Mouse (Mus musculus) heart, postnatal 25 days (tissue): ENCODE data around the gene Ncapd3. TPM values are rescaled to one million over a fixed set of nuclear protein-coding genes. Genes with fewer than 3 reads are reported as not detected.

Source experiments
- DNase-seq: peaks from one replicate; pipeline ENCODE4 v3.0.0; 2022; ENCODE audit warnings: low spot score
- intact Hi-C: fragments of 180-260 bp; cut with DNase I; formaldehyde crosslinking; loops from one replicate; pipeline ENCODE4 v1.15.1; 2025
- total RNA-seq, 2 experiments: library from RNA; stranded (reverse); gene quantifications; 2 replicates each; pipeline ENCODE4 v1.2.3; 2021

Gene Ncapd3
- total RNA-seq, 2 experiments from 2014 or later = 11.4 to 12.0 TPM

DNA sequence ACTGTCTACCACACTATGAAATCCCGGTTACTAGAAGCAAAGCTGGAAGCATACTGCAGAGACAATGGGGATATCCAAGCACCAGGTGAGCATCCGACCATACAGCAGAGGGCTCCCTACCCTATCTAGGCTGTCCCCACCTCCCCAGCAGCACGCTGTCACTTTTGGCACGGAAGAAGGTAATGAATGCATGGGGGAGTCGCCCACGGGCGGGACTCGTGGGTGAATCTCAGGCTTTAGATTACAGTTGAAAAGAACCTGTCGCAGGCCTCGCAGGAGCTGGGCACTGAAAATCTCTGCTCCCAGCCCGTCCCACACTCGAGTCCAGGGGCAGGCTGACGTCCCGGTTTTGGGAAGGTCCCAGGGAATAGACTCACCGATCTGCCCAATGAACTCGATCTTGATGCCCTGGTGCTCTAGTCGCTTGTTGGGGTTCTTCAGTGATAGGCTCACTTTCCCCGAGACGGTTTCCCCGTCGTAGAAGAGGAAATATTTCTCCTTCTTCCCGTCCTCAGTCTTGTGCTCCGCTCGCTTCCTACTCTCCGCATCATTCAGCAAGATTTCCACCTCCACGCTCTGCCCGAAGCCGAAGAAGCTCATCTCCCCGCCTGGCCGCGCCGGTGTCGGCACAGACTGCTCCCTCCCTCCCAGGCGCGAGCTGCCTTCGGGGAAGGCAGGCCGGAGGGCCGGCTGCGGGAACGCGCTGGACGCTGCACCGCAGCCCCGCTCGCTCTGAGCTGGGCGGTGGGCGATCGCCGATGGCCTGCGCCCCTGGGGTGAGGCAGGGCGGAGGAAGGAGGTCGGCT lies 750 bp upstream of the Ncapd3 start:
- intact Hi-C loops = loop anchor here (2.0 kb wide), 1 partner anchor 30 kb away; the partner anchor contains the start of genes Acad8 and Thyn1
- DNase-seq = peak; percentile 4

DNA sequence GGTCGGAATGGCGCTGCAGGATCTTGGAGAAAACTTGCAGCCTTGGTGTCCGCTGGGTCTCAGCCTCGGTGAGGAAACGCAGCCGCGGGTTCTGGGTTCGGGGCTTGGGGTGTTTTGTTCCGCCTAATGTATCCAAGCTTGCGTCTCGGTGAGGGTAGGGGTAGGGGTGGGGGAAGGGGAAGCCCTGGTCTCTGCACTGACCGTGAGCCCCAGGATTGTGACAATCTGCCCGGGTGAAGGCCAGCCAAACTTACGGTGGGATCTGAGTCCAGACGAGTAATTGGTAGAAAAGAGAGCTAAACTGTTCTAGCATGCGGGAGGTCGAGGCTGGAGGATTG lies 757 bp downstream of the Ncapd3 start:
- DNase-seq = no peak
- intact Hi-C loops = no loop called here

- intact Hi-C loops = no loop called here
These were observed 13.9 kb downstream of the Ncapd3 start for GRCm38 (mm10) chr9:27043892-27044291.

DNA sequence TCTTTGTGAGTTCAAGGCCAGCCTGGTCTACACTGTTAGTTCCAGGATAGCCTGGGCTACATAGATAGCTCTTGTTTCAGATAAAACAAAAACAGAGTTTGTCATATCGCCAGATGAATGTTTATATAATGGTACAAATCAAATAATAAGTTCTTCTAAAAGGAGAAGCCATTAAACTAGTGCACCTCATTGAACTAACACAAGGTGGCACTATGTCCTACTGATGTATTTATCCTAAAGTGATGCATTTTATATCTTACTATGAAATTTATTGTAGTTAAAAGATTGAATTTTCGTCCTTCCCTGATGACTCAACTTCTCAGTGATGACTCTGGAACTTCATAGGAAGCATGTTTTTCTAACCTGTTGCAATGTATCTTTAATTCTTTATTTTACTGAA lies 19.5 kb downstream of the Ncapd3 start:
- intact Hi-C loops = no loop called here
- no peak for DNase-seq

More at GRCm38 (mm10) chr9:27043892-27044291, 13.9 kb downstream of the Ncapd3 start:
- DNase-seq = no peak

DNA sequence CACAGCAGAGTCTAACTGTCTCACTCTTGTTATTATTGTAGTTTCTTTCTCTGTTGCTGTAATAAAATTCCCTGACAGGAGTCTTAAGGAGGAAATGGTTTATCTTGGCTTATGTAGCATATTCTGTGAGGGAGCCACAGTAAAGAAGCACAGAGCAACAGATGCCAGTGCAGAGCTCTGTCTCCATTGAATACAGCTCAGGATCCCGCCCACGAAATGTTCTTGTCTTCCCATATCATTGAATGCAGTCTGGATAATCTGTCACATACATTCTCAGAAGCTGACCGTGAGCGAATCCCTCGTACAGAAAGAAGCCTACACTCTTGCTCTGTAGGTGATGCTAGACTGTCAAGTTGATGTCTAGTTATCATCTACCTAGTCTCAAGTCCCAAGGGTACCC lies 28.4 kb downstream of the Ncapd3 start:
- intact Hi-C loops = no loop called here
- no peak for DNase-seq

DNA sequence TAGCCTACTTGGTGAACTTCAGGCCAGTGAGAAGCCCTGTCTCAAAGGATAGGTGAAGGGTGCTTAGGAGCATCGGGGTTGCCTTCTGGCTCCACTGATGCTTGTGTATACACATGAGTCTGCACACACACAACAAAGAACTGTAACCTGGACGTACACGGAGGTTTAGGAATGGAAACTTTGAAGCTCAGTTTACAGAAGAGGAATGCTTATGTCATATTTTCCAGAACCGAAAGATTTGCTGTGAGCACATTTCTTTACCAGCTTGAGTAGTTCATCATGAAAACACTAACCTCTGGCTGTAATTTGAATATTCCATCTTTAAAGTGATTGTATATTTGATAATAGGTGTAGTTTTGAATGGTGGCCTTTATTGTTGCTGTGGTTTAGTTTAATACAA lies 40.9 kb downstream of the Ncapd3 start:
- DNase-seq = no peak
- intact Hi-C loops = loop anchor here (5.0 to 10.0 kb wide), 2 partner anchors 214 to 256 kb away; no protein-coding TSS in a partner anchor

DNA sequence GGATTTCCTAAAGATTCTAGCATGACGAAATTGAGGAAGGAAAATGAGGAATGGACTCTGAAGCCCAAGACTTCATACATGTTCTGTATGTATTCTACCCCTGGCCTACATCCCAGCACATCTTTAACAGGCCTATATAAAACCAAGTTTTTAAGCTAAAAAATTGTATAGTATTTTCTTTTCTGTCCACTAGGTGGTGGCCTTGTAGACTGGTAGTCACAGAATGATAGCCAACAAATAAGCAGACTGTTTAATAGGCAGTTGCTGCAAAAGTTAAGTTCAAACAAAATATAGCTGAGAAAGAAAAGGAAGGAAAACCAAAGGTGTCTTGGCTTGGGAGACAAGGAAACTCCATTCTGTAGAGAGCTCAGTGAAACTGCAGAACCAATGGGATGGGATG lies 44.7 kb downstream of the Ncapd3 start:
- DNase-seq = no peak
- intact Hi-C loops = loop anchor here (5.0 to 10.0 kb wide), 2 partner anchors 210 to 253 kb away; no protein-coding TSS in a partner anchor

DNA sequence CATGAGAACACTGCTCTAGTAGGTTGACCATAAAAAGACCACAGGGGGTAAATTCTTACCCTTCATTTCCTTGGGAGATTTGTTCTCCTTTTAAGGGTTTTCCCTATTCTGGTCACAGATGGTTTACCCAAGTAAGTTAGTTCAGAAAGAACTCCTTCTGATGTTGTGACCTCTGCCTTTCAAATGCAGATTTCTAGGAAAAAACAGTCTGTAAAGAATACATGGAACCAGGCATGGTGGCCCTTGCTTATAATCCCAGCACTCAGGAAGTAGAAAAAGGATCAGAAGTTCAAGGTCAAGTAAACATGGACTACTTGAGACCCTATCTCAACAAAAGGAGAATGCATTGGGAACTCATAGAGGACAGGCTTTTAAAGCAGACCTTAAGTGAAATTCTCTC lies 45.8 kb downstream of the Ncapd3 start:
- no peak for DNase-seq
- intact Hi-C loops = loop anchor here (10.0 kb wide), 1 partner anchor 209 kb away; no protein-coding TSS in a partner anchor

DNA sequence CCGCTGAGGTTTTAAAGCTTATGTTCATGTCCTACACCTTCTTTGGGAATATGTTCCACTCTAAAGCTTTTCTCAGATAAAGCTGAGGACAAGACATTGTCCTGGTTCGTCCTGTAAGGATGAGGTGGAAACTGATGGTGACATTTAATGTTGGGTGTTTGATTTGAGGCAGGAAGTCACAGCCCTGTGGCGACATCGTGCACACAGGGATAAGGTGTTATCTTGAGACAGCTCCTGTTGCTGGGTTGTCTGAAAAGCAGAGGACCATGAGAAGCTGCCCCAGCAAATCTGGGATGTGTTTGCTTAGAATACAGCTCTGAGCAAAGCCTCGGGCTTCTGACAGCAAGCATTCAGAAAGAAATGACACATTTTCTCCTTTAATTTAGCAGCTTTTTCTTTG lies 56.3 kb downstream of the Ncapd3 start:
- intact Hi-C loops = no loop called here
- no peak for DNase-seq

GRCm38 (mm10) chr9:27087402-27087801 lies 57.4 kb downstream of the Ncapd3 start:
- intact Hi-C loops = no loop called here
- DNase-seq = no peak

DNA sequence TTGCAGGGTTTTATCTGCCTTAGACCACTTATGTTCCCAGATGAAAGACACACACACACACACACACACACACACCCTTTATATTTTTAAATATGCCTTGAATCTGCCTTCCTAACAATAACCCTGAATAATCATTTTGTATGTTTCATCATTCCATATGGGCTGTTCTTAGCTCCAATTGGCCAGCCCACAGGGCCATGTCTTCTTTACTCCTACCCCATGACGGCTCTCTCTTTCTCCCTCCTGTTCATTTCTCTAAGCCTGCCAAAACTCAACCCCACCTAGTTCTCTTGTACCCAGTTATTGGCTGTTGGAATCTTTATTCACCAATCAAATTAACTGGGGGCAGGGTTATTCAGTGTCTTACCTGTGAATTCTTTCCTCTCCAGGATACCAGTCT lies 60.2 kb downstream of the Ncapd3 start:
- no peak for DNase-seq
- intact Hi-C loops = no loop called here

- intact Hi-C loops = no loop called here
- no peak for DNase-seq
These were observed 61.1 kb downstream of the Ncapd3 start for GRCm38 (mm10) chr9:27090801-27091775.

DNA sequence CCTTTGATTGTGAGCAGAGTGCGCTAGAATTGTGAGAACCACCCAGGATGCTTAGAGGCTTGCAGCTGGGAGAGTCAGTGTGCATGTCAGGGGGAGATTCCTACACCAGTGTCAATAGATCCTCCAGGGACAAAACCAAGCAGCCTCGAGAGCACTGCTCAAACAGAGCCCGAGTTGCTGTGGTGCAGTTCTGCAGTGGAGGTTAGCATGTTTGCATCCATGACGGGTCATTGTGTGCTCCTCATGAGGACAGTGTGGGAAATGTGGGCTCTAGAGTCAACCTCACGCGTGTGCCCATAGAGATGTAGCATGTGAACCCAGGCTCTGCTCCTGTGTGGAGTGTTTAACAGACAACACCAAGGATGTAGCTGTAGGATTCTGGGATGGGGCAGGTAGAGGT lies 62.9 kb downstream of the Ncapd3 start:
- intact Hi-C loops = no loop called here
- DNase-seq = no peak

GRCm38 (mm10) chr9:27098092-27098491 lies 68.1 kb downstream of the Ncapd3 start:
- intact Hi-C loops = no loop called here
- no peak for DNase-seq

DNA sequence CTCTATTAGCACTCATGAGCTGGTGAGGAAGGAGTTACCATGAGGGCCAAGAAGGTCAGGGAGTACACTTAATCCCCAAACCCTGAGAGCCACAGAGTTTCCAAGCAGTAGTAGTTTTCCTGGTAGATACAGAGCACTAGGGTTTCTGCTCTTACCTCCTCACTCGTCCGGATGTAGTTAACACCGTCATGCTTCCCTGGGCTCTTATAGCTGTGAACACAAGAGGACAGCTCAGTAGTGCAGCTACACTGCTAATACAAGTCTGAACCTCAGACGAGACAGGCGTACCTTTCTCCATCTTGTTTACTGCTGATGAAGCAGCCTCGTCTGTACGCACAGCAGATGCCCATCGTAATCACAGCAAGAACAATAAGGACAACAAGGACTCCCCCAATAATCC lies 68.6 kb downstream of the Ncapd3 start:
- no peak for DNase-seq
- intact Hi-C loops = no loop called here

DNA sequence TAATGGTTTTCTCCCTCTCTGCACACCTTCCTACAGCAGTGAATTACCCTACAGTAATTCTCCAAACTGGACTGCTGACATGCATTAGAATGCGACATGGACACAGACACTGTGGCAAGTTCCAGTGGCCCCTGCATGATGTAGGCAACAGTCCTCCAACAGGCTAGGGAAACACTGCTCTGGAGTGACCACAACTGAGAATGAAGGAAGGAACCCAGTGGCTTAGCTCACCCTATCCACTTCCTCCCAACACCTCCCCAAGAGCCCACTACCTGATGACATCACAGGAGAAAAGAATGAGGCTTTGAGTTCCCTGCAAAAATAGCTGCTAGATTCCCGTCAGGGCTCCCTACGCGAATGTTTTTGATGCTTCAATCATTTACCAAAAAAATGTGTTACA lies 69.5 kb downstream of the Ncapd3 start:
- intact Hi-C loops = no loop called here
- no peak for DNase-seq

DNA sequence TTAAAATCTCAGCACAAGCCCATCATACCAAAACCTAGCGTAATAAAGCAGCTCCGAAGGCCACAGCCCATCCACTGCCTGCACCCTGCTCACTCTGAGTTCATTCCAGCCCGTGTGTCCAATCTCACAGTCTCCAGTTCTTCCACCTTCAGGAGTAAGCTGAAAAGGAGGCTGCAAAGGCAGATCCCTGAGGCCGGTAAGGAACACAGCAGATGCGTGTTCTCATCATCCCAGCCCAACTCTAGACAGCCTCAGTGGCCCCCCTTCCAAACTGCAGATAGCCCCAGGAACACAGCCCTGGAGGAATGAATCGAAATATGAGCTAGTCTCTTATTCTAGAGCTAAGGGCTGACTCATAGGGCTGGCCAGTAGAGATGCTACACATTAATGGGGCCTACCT lies 71.5 kb downstream of the Ncapd3 start:
- intact Hi-C loops = no loop called here
- DNase-seq = no peak

DNA sequence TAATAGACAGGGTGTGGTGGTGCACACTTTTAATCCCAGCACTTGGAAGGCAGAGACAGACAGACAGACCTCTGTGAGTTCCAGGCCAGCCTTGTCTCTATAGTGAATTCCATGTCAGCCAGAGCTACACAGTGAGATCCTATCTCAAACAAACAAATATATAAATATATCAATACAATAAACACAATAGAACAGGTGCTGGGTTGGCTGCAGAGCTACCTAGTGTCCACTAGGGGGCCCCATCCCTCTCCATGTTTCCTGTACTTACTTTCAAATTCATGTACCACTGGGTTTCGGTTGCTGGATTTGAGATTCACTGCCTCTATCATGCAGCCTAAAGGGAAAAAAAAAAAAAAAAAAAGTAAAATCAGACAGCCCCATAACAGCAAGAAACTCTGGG lies 76.1 kb downstream of the Ncapd3 start:
- DNase-seq = no peak
- intact Hi-C loops = loop anchor here (1.0 to 5.0 kb wide), 2 partner anchors 70 to 221 kb away; no protein-coding TSS in a partner anchor

GRCm38 (mm10) chr9:27108451-27108850 lies 78.5 kb downstream of the Ncapd3 start:
- intact Hi-C loops = loop anchor here (2.0 to 5.0 kb wide), 2 partner anchors 82 to 219 kb away; no protein-coding TSS in a partner anchor
- no peak for DNase-seq
